Mouse (Mus musculus): ENCODE measurements around the gene Lgals3bp. TPM values are rescaled to one million over a fixed set of nuclear protein-coding genes. Genes with fewer than 3 reads are reported as not detected.

Gene Lgals3bp
- total and polyA plus RNA-seq, 3 experiments: 67.3 to 338 (median 146) TPM

DNA sequence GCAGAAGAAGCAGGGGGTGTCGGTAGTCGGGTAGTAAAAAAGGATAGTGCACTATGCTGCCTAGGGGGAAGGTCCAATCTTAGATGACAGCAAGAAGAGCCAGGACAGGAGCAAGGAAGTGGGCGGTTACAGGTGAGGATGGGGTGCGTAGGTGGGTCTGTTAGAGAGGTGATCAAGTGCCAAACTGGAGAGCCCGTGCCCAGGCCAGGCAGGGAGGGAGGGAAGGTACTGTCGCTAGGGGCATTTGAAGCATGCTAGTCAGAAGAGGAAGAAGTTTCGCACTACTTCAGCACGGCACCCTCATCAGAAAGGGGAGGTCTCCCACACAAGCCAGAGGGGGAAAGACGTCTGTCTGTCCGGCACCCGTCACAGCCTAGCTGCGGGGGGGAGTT lies 16.5 kb upstream of the Lgals3bp start:
- Histone ChIP-seq H3K9ac (ENCODE audit: insufficient read depth, low read depth) (peak overlapping the region; percentile 89), H3K27ac (ENCODE audit: insufficient read depth, low read depth) (peak overlapping the region; percentile 23), H3K4me3 (replicated peaks in 1 of 3; ENCODE audit: low read depth in 2 of 3, low read length in 2 of 3, poor library complexity in 1 of 3) (peak overlapping the region; percentile 76 to 94 (median 81)), H3K9me3 (replicated peaks; ENCODE audit: low read length) (no peaks in the 10 kb centered on the region), H3K36me3 (replicated peaks in 1 of 2; ENCODE audit: control insufficient read depth in 1 of 2, insufficient read depth in 1 of 2, low read length in 1 of 2) (peaks cover 33 to 42% of the 10 kb centered on the region in 2 experiments), H3K79me2 (replicated peaks; ENCODE audit: control insufficient read depth, extremely low read depth, insufficient read depth, poor library complexity, severe bottlenecking) (peaks cover 16% of the 10 kb centered on the region), H3K4me2 (ENCODE audit: insufficient read depth, low read depth, poor library complexity, severe bottlenecking) (peak overlapping the region; percentile 86), H3K4me1 (ENCODE audit: control insufficient read depth in 1 of 2, insufficient read depth in 2 of 2) (peaks cover 23 to 42% of the 10 kb centered on the region in 2 experiments), H3K27me3 (replicated peaks) (peaks cover 3% of the 10 kb centered on the region)
- DNase-seq (ENCODE audit: extremely low read depth): no peak
- TF ChIP-seq USF1 (IDR thresholded peaks at IDR 0.05; ENCODE audit: low read depth, low read length) (no peak), ZMIZ1 (IDR thresholded peaks at IDR 0.05; ENCODE audit: low read depth, low read length) (no peak), MYC (IDR thresholded peaks at IDR 0.05; ENCODE audit: low read depth, low read length) (no peak; the same call in 1 of the 2 replicates), MEF2A (IDR thresholded peaks at IDR 0.05; ENCODE audit: borderline replicate concordance, low read depth, low read length) (no peak), ZC3H11A (IDR thresholded peaks at IDR 0.05; ENCODE audit: low read depth, low read length) (no peak)
- in situ Hi-C loops (cut with MboI; ENCODE audit: low pct_ligation_motif_present, low pct_unique_long_range_greater_than_20kb, low sequenced_read_pairs): no loop called here
- dilution Hi-C loops (cut with MboI; ENCODE audit: extremely low pct_ligation_motif_present, extremely low pct_unique_long_range_greater_than_20kb, low sequenced_read_pairs): no loop called here

- Histone ChIP-seq H3K4me1 (ENCODE audit: control insufficient read depth in 1 of 2, insufficient read depth in 2 of 2) (peaks cover 18 to 34% of the 10 kb centered on the region in 2 experiments), H3K4me3 (replicated peaks in 1 of 3; ENCODE audit: low read depth in 2 of 3, low read length in 2 of 3, poor library complexity in 1 of 3) (peak overlapping the region; percentile 30 to 94 (median 76)), H3K27ac (ENCODE audit: insufficient read depth, low read depth) (no peak overlapping the region), H3K79me2 (replicated peaks; ENCODE audit: control insufficient read depth, extremely low read depth, insufficient read depth, poor library complexity, severe bottlenecking) (peaks cover 16% of the 10 kb centered on the region), H3K9ac (ENCODE audit: insufficient read depth, low read depth) (peak overlapping the region; percentile 89; the same call in 1 of the 2 replicates), H3K9me3 (replicated peaks; ENCODE audit: low read length) (no peaks in the 10 kb centered on the region), H3K27me3 (replicated peaks) (peaks cover 2% of the 10 kb centered on the region), H3K36me3 (replicated peaks in 1 of 2; ENCODE audit: control insufficient read depth in 1 of 2, insufficient read depth in 1 of 2, low read length in 1 of 2) (peaks cover 36 to 51% of the 10 kb centered on the region in 2 experiments), H3K4me2 (ENCODE audit: insufficient read depth, low read depth, poor library complexity, severe bottlenecking) (peak overlapping the region; percentile 86; the same call in 1 of the 2 replicates)
- in situ Hi-C loops (cut with MboI; ENCODE audit: low pct_ligation_motif_present, low pct_unique_long_range_greater_than_20kb, low sequenced_read_pairs): no loop called here
- no peak for DNase-seq (ENCODE audit: extremely low read depth)
- dilution Hi-C loops (cut with MboI; ENCODE audit: extremely low pct_ligation_motif_present, extremely low pct_unique_long_range_greater_than_20kb, low sequenced_read_pairs): no loop called here
- no peak for TF ChIP-seq USF1 (IDR thresholded peaks at IDR 0.05; ENCODE audit: low read depth, low read length)
- no peak for TF ChIP-seq E2F4 (IDR thresholded peaks at IDR 0.05; ENCODE audit: insufficient replicate concordance, low read depth, low read length)
- TF ChIP-seq NELFE (IDR thresholded peaks at IDR 0.05; ENCODE audit: low read depth, low read length): no peak
- no peak for TF ChIP-seq GABPA (IDR thresholded peaks at IDR 0.05; ENCODE audit: insufficient replicate concordance, low read depth, low read length)
- no peak for TF ChIP-seq PAX5 (IDR thresholded peaks at IDR 0.05; ENCODE audit: low read length)
- no peak for TF ChIP-seq CTCF (conservative IDR thresholded peaks at IDR 0.05 in 1 of 2, IDR thresholded peaks at IDR 0.05 in 1 of 2; ENCODE audit: low read depth in 2 of 2, low read length in 2 of 2)
- no peak for TF ChIP-seq ETS1 (conservative IDR thresholded peaks at IDR 0.05; ENCODE audit: low read depth, low read length)
- no peak for TF ChIP-seq RCOR1 (conservative IDR thresholded peaks at IDR 0.05; ENCODE audit: low read depth, low read length)
- no peak for TF ChIP-seq ELF1 (IDR thresholded peaks at IDR 0.05; ENCODE audit: low read depth, low read length)
- no peak for TF ChIP-seq UBTF (IDR thresholded peaks at IDR 0.05; ENCODE audit: low read depth, low read length)
- TF ChIP-seq POLR2A (IDR thresholded peaks at IDR 0.05; ENCODE audit: low read depth, low read length): no peak
- no peak for TF ChIP-seq TBP (conservative IDR thresholded peaks at IDR 0.05; ENCODE audit: low read depth, low read length)
- TF ChIP-seq ZC3H11A (IDR thresholded peaks at IDR 0.05; ENCODE audit: low read depth, low read length): no peak
- TF ChIP-seq BHLHE40 (IDR thresholded peaks at IDR 0.05; ENCODE audit: low read depth, low read length): no peak
- no peak for TF ChIP-seq NRF1 (IDR thresholded peaks at IDR 0.05; ENCODE audit: low read depth, low read length)
- no peak for TF ChIP-seq USF2 (conservative IDR thresholded peaks at IDR 0.05; ENCODE audit: low read depth, low read length)
- TF ChIP-seq MYC (IDR thresholded peaks at IDR 0.05; ENCODE audit: low read depth, low read length): no peak
These were observed 15.6 kb upstream of the Lgals3bp start for GRCm38 (mm10) chr11:118417496-118417895.

Measured in CH12.LX (cell line).